Mouse (Mus musculus) kidney, adult 2 months (tissue): ENCODE results near the gene Hist1h2bb.

Experiments
- CTCF ChIP-seq: fragments of 200-500 bp; conservative IDR thresholded peaks from 2 replicates; pipeline ENCODE4 v1.5.1; 2011; ENCODE audit warnings: low read depth, mild to moderate bottlenecking, control low read depth, low read length, moderate library complexity, mixed read lengths; ENCODE audit not compliant: insufficient read depth, insufficient read length
- POLR2A ChIP-seq: fragments of 200-500 bp; IDR thresholded peaks from one replicate; pipeline ENCODE4 v1.6.1; 2011; ENCODE audit warnings: low read depth, low read length, control low read depth

GRCm38 (mm10) chr13:23753314-23754078 lies 7.0 kb downstream of the Hist1h2bb start:
- TF ChIP-seq CTCF: no peak
- no peak for TF ChIP-seq POLR2A
